Mouse (Mus musculus) kidney, adult 9 months (tissue): ENCODE measurements around the gene Gpx5.

Experiments
- DNase-seq: peaks from one replicate; pipeline ENCODE4 v3.0.0; 2022

The Gpx5 gene

DNA sequence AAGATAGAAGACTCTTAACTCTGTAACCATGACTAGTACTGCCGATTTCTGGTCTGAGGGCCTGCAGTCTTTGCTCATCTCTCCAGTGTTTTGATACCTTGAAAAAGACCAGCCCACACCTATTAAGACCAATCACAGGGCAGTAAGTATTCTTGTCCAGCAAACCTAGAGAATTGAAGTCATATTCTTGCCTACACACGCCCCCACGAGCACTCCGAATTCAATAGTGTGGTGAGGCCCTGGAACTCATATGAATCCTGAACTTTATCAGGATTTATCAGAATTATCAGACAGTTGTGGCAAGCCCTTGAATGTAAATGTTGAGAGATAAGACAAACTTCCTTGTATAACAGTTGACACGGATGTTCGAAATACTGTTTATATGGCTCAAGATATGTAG, at the start of gene Gpx5:
Gene Gpx5 (minus strand): TSS at position 101 of the 400 bp plus-strand sequence.
- DNase-seq, result no peak

DNA sequence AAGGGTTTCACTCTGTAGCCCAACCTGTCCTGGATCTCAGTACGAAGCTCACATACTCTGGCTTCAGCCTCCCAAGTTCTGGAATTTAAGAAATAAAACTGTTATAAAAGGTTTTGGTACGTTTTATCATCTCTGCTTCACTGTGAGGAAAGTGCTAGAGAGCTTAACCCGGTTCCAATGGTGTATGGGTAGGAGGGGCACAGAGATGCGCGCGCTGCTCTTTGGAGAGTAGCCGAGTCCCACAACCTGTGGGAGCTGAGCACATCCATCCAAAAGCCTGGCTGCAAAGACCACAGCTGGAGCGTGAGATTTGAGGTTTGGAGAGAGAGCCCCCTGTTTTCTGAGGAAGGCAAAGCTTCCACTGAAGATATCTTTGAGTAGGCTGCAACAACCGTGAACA, 34.9 kb upstream of the Gpx5 start:
- DNase-seq, result no peak

- DNase-seq, result peak; percentile 79
These were observed 34.2 kb upstream of the Gpx5 start for GRCm38 (mm10) chr13:21326657-21327211.

DNA sequence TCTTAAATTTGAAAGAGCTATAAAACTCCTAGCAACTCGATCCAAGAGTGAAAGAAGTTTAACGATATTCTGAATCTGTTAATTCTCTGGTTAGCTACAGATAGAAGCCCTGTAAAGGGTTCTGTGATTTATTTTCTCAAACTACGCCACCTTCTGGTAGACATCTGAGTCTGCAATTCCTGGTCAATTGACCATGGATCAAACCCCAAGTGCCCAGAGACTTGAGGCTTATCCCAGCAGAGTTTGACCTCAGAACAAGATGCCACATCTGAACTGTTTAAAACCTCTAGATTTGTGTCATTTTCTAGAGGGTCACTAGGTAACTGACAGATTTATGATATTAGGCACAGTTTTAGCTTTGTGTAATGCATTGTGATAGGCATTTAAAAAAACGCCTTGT, 33.7 kb upstream of the Gpx5 start:
- DNase-seq, result peak; percentile 47

DNA sequence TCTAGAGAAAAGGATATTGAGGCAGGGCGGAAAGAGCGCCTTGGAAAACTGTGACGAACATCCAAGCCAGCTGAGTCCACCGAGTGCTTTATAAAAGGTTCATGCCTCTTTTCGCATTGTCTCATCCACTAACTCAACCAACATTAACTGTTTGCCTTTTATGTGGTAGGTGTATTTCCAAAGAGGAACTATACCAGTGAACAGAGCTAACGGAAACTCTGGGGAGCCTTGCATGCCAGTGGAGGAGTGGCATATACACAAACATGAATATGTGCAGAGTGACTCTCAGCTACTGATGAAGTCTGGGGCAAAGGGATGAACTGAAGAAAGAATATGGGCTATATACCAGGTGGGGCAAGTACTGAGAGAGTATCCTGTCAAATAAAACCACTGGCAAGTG, 30.9 kb upstream of the Gpx5 start:
- no peak for DNase-seq

GRCm38 (mm10) chr13:21322509-21323375, 30.2 kb upstream of the Gpx5 start:
- no peak for DNase-seq

GRCm38 (mm10) chr13:21321890-21322494, 29.5 kb upstream of the Gpx5 start:
- no peak for DNase-seq

DNA sequence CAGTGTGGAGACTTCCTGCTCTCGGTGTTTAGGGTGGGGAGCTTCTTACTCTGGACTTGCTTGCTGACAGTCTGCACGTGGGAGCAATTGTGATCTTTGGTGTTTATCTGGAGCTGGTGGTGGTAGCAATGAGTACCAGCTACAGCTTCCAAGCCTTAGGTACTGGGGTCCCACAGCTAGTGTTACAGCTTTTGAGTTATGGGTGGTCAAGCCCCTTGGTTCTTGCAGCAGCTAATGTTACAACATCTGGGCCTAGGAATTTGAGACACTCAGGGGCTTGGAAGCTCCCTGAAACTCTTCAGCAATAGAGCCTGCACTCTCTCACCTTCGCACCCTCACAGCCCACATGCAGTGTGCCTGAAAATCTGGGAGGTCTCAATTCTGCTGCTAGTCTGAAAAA, 27.7 kb upstream of the Gpx5 start:
- no peak for DNase-seq

- DNase-seq, result no peak
These were observed 21.4 kb upstream of the Gpx5 start for GRCm38 (mm10) chr13:21313903-21314302.

DNA sequence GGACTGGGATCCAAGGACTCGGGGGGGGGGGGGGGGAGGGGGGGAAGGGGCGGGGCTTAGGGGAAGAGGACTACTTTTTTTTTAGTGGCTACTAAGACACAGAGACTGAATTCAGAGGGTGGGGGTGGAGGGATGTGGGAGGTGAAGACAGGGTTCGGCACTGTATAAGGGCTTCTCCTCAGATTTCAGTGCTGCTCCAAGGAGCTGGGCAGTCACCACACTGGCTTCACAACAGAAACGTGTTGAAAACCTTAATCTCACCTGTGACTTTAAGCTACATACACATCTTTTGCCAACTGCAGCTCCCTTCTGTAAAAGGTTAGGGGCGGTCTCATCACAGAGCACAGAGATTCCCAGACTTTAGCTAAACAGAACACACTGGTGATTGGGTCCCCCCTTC, 20.3 kb upstream of the Gpx5 start:
- no peak for DNase-seq

DNA sequence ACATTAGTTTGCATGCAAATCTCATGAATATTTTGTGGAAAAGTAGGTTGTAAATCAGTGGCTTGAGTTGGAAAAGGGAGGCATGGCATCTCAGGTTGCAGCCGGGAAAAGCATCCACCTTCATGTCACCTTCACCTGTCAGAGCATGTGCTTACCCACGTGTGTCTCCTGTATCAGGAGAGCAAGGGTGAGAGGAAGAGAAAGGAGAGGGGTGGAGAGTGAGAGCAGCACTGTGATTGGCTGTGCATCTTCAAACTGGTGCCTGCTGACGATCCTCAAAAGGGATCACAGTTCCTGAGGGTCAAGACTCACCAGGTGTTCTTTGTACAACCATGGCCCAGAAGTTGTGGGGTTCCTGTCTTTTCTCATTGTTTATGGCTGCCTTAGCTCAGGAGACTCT, 19.4 kb upstream of the Gpx5 start, which contains the start of gene Gpx6:
Gene Gpx6 (plus strand): TSS at position 200 of the 400 bp plus-strand sequence.
- DNase-seq, result peak; percentile 44

DNA sequence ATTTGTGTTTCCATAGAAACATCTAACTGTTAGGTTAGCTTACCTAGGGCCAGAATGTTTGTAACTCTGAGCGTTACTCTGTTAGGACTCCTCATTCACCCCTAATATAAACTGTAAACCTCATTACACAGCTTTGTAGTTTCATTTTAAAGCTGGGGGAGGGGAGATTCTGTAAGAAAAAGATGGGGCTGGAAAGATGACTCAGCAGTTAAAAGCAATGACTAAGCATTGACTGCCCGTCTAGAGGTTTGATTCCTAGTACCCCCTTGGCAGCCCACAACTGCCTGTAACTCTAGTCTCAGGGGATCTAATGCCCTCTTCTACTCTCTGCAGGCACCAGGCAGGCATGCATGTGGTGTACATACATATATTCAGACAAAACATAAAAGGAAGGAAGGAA, 17.3 kb upstream of the Gpx5 start:
- no peak for DNase-seq

GRCm38 (mm10) chr13:21304483-21305066, 12.0 kb upstream of the Gpx5 start:
- no peak for DNase-seq

DNA sequence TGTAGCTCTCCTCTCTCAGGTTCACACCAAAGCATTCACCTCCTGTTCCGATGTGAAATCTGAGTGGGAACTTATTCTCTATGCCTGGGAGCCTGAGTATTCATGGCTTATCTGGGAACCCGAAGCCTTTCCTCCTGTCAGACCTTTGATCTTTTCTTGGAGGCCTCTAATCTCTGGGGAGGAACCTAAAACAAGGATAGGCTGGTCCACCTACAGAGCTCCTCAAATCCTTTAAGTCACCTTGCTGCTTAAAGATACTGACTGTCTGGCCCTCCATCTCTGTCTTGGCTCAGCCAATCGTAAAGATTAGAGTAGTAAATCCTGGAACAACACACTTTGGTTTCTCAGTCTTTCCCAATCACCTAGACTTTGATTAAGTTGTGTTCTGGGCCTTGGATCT, 6.0 kb upstream of the Gpx5 start:
- DNase-seq, result no peak

- peak; percentile 84 for DNase-seq
These were observed 13.0 kb downstream of the Gpx5 start for GRCm38 (mm10) chr13:21279559-21279958.

- DNase-seq, result no peak
These were observed 13.5 kb downstream of the Gpx5 start for GRCm38 (mm10) chr13:21279076-21279475.

DNA sequence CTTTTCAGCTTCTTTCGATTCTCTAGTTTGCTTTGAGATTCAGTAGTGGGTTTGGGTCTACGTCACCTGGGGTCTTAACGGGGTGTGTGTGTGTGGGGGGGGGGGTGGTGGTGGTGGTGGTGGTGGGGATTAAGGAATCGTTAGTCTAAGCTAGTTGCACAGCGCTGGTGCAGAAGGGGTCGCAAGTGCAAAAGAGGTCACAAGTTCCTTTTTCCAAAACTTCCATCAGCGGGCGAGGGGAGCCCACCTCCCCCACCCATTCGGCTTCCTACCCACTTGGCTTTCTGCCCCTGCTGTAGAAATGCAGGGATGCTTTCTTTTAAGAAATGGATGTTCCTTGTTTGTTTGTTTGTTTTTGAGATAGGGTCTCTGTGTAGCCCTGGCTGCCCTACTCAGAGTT, 16.0 kb downstream of the Gpx5 start:
- no peak for DNase-seq

GRCm38 (mm10) chr13:21275815-21276550, 16.5 kb downstream of the Gpx5 start:
- DNase-seq, result peak; percentile 73

GRCm38 (mm10) chr13:21275021-21275814, 17.3 kb downstream of the Gpx5 start:
- peak; percentile 10 for DNase-seq

- peak; percentile 20 for DNase-seq
These were observed 24.3 kb downstream of the Gpx5 start for GRCm38 (mm10) chr13:21268262-21268661.

DNA sequence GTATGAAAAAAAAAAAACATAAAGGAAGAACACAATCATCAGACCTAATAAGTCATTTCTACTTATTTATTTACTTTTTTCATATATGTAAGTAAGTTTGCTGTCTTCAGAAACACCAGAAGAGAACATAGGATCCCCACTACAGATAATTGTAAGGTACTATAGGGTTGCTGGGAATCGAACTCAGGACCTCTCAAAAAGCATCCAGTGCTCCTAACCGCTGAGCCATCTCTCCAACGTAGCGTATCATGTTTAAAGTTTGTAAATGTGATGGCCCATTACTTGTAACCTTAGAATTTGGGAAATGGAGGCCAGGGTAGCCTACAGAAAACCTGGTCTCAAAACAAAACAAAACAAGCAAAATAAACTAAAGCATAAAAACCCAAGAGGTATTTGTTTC, 25.0 kb downstream of the Gpx5 start:
- DNase-seq, result no peak

DNA sequence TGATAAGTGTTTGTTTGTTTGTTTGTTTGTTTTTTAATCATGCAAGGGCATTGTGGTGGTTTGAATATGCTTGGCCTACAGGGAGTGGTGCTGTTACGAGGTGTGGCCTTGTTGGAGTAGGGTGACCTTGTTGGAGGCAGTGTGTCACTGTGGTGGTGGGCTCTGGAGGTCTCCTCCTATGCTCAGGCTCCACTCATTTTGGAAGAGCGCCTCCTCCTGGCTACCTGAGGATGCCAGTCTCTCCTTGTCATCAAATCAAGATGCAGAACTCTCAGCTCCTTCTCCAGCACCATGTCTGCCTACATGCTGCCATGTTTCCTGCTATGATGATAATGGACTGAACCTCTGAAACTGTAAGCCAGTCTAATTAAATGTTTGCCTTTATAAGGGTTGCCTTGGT, 26.8 kb downstream of the Gpx5 start:
- DNase-seq, result no peak
